Mouse (Mus musculus): Measurements from ENCODE around the gene Arhgdia. TPM values are rescaled to one million over a fixed set of nuclear protein-coding genes. Genes with fewer than 3 reads are reported as not detected.
"Not testable (repeated sequence)": the region's sequence is repeated elsewhere in the genome, so short reads cannot be mapped to it uniquely, and the experiment has no call there.

The Arhgdia gene
- polyA plus RNA-seq, 1 experiment from 2014 or later = 422 TPM

DNA sequence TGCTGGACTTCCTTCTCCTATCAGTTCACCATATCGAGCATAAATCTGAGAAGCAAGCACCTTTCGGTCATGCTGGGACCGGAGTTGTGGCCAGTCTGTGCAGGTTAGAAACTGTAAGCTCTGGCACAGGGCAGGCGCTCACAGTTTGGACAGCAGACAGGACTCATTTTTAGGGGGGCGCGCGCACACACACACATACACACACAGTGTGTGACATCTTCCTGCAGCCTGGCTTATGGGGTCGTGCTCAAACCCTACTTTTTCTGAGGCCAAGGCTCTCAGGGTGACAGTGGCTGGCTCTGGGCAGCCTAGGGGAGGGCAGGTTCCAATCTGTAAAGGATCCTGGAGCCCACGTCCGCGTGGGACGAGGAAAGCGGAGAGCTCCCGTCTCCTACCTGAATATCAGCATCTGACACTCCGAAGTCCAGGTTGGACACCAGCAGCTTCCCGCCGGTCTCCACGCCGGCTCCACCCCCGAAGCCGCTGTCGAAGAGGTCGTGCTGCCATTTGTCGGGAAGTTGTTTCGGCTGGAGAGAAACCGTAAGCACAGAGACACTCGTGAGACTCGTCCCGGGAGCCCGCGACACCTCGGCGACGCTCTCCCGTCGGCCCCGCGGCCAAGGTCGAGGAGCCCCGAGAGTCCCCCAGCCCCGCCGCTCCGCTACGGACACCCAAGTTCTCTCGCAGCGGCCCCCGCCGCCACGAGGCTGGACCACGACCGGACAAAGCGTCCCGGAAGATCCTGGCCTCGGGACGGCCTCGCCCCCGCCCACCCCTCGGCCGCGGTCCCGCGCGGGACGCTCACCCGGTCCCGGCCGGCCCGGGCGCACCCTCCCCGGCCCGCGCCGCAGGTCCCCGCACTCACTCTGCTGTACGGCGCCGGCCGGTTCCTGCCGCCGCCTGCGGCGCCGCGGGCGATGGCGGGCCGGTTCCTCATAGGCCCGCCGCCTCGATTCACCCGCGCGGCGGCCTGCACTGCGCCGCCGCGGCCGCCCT is 16.1 kb upstream of the Arhgdia start:
- H3K27ac ChIP-seq (ENCODE audit: poor library complexity, severe bottlenecking) = peak overlapping the region; percentile 91
- peaks cover 62% of the 10 kb centered on the region for H3K36me3 ChIP-seq
- H3K27me3 ChIP-seq (replicated peaks) = no peaks in the 10 kb centered on the region
- WGBS = 5% methylated on average over 99 of the region's 99 CpGs
- H3K4me2 ChIP-seq = peak overlapping the region; percentile 100
- peaks cover 24% of the 10 kb centered on the region for H3K4me1 ChIP-seq (replicated peaks)
- H3K4me3 ChIP-seq = peak overlapping the region; percentile 100
- H3K9ac ChIP-seq = peak overlapping the region; percentile 100
- peak; percentile 49 for ATAC-seq (ENCODE audit: insufficient number of reproducible peaks, low FRiP score)
- H3K9me3 ChIP-seq (replicated peaks) = no peaks in the 10 kb centered on the region

DNA sequence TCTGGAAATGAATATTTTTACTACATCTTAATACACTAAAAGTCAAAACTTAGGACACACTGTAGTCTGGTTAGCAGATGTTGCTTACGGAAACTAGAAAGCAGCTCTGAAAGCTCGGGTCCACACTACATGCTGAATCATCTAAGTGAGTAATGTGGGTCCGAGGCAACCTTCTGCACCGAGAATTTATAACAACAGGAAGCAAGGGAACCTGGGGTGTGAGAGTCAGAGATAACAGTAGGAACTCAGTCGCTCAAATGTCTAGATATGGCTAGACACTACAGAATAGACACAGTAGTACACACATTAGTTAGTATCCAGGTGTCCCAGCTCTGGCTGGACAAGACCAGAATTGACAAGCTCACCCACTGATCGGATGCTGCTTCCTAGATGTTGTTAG is 7.1 kb upstream of the Arhgdia start:
- no peak for ATAC-seq (ENCODE audit: insufficient number of reproducible peaks, low FRiP score)
- no peak overlapping the region for H3K27ac ChIP-seq (ENCODE audit: poor library complexity, severe bottlenecking)
- WGBS = 78% methylated on average over 6 of the region's 6 CpGs
- no peaks in the 10 kb centered on the region for H3K4me1 ChIP-seq (replicated peaks)
- no peak overlapping the region for H3K4me2 ChIP-seq
- H3K9ac ChIP-seq = no peak overlapping the region
- no peaks in the 10 kb centered on the region for H3K27me3 ChIP-seq (replicated peaks)
- H3K9me3 ChIP-seq (replicated peaks) = no peaks in the 10 kb centered on the region; the same call in 1 of the 2 replicates
- peaks cover 92% of the 10 kb centered on the region for H3K36me3 ChIP-seq
- H3K4me3 ChIP-seq = no peak overlapping the region

DNA sequence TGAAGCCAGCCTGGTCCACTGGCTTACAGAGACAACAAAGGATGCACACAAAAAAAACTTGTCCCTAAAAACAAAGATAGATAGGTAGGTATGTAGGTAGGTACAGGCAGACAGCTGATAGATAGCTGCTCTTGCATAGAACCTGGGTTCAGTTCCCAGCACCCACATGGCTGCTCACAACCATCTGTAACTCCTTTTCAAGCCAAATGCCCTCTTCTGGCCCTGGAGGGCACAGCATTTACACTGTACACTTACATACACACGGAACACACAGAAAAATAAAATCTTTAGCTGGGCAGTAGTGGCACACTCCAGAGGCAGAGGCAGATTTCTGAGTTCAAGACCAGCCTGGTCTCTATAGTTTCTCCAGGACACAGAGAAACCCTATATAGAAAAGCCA is 2.5 kb upstream of the Arhgdia start:
- 92% methylated on average over 1 of the region's 1 CpGs for WGBS
- peaks cover 64% of the 10 kb centered on the region for H3K36me3 ChIP-seq
- peaks cover 24% of the 10 kb centered on the region for H3K4me1 ChIP-seq (replicated peaks)
- no peak overlapping the region for H3K4me3 ChIP-seq
- H3K27me3 ChIP-seq (replicated peaks) = no peaks in the 10 kb centered on the region
- H3K27ac ChIP-seq (ENCODE audit: poor library complexity, severe bottlenecking) = no peak overlapping the region
- no peak overlapping the region for H3K9ac ChIP-seq
- H3K9me3 ChIP-seq (replicated peaks) = no peaks in the 10 kb centered on the region; the same call in 1 of the 2 replicates
- no peak for ATAC-seq (ENCODE audit: insufficient number of reproducible peaks, low FRiP score)
- H3K4me2 ChIP-seq = no peak overlapping the region

DNA sequence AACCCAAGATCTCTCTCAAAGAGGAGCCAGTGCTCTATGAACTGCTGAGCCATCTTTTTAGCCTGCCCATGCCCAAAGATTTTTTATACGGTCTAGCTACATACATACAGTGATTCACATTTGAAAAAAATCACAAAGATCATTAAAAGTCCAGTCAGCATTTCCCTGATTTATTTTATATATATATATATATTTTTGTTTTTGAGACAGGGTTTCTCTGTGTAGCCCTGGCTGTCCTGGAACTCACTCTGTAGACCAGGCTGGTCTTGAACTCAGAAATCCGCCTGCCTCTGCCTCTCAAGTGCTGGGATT is 1.5 kb upstream of the Arhgdia start:
- not testable (repeated sequence) for H3K27ac ChIP-seq (ENCODE audit: poor library complexity, severe bottlenecking); H3K4me2 ChIP-seq; H3K4me3 ChIP-seq; H3K27me3 ChIP-seq (replicated peaks); H3K9ac ChIP-seq; ATAC-seq (ENCODE audit: insufficient number of reproducible peaks, low FRiP score); H3K9me3 ChIP-seq (replicated peaks)
- Histone ChIP-seq H3K36me3 (peaks cover 66% of the 10 kb centered on the region), H3K4me1 (replicated peaks) (peaks cover 30% of the 10 kb centered on the region)
- WGBS = 80% methylated on average over 2 of the region's 2 CpGs

DNA sequence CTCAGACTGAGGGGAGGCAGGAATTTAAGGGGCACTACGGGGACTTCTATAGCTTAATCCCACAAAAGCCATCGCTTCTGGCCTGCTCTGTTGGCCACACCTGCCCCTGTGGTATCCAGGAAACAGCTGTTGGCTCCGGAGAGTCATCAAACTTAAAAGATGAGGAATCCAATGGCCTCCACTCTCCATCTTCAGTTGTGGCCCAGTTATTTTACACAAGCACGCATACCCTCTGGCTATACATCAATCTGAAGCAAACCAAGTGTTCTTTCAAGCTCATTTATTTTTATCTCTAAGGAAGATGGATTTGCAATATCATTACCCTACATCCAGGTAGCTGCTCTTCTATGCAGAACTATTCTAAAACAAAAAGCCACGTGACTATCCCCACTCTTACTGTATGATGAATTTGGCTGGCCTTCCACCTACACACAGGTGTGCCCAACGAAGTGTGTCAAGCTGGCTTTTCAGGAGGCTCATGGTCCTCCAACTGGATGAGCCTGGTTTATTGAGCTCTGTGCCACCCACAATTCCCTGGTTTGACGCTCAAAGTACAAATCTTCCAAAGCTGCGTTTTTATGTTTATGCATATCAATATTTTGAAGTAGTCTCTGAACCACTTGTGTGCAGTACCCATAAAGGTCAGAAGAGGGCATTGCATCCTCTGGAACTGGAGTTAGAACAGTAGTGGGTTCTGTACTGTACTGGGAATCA is 1.0 kb upstream of the Arhgdia start:
- H3K4me3 ChIP-seq = peak overlapping the region; percentile 92
- WGBS = 72% methylated on average over 8 of the region's 8 CpGs
- H3K9ac ChIP-seq = peak overlapping the region; percentile 98; the same call in 1 of the 2 replicates
- H3K27me3 ChIP-seq (replicated peaks) = no peaks in the 10 kb centered on the region
- H3K9me3 ChIP-seq (replicated peaks) = no peaks in the 10 kb centered on the region; the same call in 1 of the 2 replicates
- H3K27ac ChIP-seq (ENCODE audit: poor library complexity, severe bottlenecking) = peak overlapping the region; percentile 93; the same call in 1 of the 2 replicates
- ATAC-seq (ENCODE audit: insufficient number of reproducible peaks, low FRiP score) = no peak
- H3K4me1 ChIP-seq (replicated peaks) = peaks cover 30% of the 10 kb centered on the region
- H3K36me3 ChIP-seq = peaks cover 66% of the 10 kb centered on the region
- H3K4me2 ChIP-seq = peak overlapping the region; percentile 91

DNA sequence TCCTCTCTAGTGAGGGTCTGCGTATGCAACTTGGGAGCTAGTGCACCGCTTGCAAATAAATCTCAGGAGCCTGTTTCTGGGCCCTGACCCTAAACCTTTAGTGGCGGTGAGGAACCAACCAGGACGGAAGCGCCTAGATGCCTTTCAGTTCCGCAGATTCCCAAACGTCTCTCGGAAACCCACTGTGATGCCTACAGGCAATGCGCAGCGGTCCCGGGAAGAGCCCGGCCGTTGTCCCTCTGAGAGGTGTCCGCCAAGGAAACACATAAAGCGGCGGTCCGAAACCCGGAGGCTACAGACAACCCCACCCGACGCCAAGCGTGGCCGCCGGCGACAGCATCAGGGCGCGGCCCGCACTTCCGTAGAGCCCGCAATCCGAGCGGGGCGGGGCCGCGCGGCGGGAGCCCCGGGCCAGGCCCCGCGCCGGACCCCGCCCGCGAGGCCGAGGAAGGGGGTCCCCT is 523 bp downstream of the Arhgdia start:
- Histone ChIP-seq H3K36me3 (peaks cover 59% of the 10 kb centered on the region), H3K4me1 (replicated peaks) (peaks cover 30% of the 10 kb centered on the region), H3K27me3 (replicated peaks) (no peaks in the 10 kb centered on the region), H3K4me3 (peak overlapping the region; percentile 92), H3K9ac (peak overlapping the region; percentile 98), H3K27ac (ENCODE audit: poor library complexity, severe bottlenecking) (peak overlapping the region; percentile 93), H3K4me2 (peak overlapping the region; percentile 91), H3K9me3 (replicated peaks) (no peaks in the 10 kb centered on the region; the same call in 1 of the 2 replicates)
- ATAC-seq (ENCODE audit: insufficient number of reproducible peaks, low FRiP score) = peak; percentile 76
- WGBS = 0% methylated on average over 44 of the region's 44 CpGs

DNA sequence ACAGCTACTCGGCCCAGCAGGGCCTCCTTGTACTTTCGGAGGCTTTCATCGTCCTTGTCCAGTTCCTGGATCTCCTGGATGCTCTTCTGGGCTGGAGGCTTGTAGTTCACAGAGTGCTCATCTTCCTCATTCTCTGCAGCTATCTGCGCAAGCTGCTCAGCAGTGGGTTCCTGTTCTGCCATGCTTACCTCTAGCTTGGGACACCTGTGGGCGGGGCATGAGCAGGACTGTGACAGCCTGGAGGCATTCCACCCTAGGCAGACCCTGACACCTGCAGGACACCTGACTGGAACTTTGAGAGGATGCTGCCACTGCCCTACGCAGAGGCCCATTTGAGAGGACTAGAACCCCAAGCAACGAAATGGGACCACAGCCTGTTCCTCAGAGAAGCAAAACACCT is 1.2 kb downstream of the Arhgdia start:
- Histone ChIP-seq H3K36me3 (peaks cover 51% of the 10 kb centered on the region), H3K27ac (ENCODE audit: poor library complexity, severe bottlenecking) (peak overlapping the region; percentile 93), H3K9me3 (replicated peaks) (no peaks in the 10 kb centered on the region; the same call in 1 of the 2 replicates), H3K27me3 (replicated peaks) (no peaks in the 10 kb centered on the region), H3K9ac (peak overlapping the region; percentile 98), H3K4me2 (peak overlapping the region; percentile 91), H3K4me1 (replicated peaks) (peaks cover 30% of the 10 kb centered on the region), H3K4me3 (peak overlapping the region; percentile 92)
- 55% methylated on average over 7 of the region's 7 CpGs for WGBS
- no peak for ATAC-seq (ENCODE audit: insufficient number of reproducible peaks, low FRiP score)

DNA sequence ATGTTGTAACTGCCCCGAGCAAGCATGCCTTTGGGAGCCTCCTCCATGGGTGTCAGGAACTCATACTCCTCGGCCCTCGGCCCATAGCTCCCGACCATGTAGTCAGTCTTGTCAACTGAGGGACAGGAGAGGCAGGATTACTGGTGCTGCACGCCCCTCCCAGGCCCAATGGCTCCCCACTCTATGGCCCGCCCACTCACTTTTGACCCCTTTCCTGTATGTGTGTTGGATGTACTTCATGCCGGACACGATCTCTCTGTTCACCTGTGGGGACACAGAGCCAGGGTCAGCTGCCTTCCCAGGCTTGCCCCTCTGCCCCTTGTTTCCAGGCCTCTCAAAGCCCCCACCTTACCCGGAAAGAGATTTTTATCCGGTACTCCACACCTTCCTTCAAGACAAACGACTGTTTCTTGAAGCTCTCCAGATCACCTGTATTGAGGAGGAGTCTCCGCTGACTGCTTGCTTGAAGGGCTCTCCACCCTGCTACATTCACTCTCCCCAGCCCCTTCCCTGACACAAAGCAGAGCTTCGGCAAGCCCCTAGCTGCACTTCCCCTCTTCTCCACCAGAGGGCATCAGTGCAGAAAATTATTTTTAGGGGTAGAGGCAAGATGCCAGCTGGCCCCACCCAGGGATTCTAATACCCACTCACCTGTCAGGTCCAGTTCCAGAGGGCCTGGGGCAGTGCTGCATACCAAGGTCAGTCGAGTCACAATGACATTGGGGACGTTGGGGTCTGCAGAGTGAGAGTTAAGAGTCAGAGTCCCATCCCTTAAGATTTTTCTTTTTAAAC is 1.9 kb downstream of the Arhgdia start:
- no peaks in the 10 kb centered on the region; the same call in 1 of the 2 replicates for H3K9me3 ChIP-seq (replicated peaks)
- H3K36me3 ChIP-seq = peaks cover 47% of the 10 kb centered on the region
- no peaks in the 10 kb centered on the region for H3K27me3 ChIP-seq (replicated peaks)
- 49% methylated on average over 15 of the region's 15 CpGs for WGBS
- peak overlapping the region; percentile 91 for H3K4me2 ChIP-seq
- H3K27ac ChIP-seq (ENCODE audit: poor library complexity, severe bottlenecking) = peak overlapping the region; percentile 93; the same call in 1 of the 2 replicates
- ATAC-seq (ENCODE audit: insufficient number of reproducible peaks, low FRiP score) = no peak
- H3K4me1 ChIP-seq (replicated peaks) = peaks cover 33% of the 10 kb centered on the region
- peak overlapping the region; percentile 98 for H3K9ac ChIP-seq
- peak overlapping the region; percentile 92 for H3K4me3 ChIP-seq

DNA sequence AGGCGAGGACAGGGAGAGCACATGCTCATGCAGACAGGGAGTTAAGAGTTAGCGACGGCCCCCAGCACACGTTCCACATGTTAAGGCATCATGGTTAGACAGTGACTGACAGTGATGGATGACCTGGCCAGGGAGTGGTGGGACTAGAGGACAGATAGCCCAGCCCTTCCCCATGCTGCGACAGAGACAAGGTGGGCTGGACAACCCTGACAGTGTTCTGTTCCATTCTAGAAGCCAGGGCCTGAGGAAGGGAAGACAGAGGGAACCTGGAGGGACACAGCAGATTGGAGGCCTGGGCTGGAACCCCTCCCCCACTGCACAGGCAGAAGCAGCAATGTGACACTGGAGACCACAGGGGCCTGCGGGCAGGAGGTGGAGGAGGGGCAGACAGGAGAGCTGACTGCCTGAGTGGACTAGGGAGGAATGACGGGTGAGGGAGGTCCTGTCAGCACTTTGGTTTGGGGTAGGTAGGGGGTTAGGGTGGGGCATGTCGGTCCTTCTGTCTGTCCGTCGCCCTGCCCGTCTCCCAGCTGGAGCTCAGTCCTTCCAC is 2.7 kb downstream of the Arhgdia start:
- Histone ChIP-seq H3K4me3 (no peak overlapping the region), H3K27me3 (replicated peaks) (no peaks in the 10 kb centered on the region), H3K4me1 (replicated peaks) (peaks cover 37% of the 10 kb centered on the region), H3K9ac (peak overlapping the region; percentile 98; the same call in 1 of the 2 replicates), H3K9me3 (replicated peaks) (no peaks in the 10 kb centered on the region), H3K4me2 (no peak overlapping the region), H3K36me3 (peaks cover 39% of the 10 kb centered on the region), H3K27ac (ENCODE audit: poor library complexity, severe bottlenecking) (no peak overlapping the region)
- 60% methylated on average over 11 of the region's 11 CpGs for WGBS
- ATAC-seq (ENCODE audit: insufficient number of reproducible peaks, low FRiP score) = no peak

DNA sequence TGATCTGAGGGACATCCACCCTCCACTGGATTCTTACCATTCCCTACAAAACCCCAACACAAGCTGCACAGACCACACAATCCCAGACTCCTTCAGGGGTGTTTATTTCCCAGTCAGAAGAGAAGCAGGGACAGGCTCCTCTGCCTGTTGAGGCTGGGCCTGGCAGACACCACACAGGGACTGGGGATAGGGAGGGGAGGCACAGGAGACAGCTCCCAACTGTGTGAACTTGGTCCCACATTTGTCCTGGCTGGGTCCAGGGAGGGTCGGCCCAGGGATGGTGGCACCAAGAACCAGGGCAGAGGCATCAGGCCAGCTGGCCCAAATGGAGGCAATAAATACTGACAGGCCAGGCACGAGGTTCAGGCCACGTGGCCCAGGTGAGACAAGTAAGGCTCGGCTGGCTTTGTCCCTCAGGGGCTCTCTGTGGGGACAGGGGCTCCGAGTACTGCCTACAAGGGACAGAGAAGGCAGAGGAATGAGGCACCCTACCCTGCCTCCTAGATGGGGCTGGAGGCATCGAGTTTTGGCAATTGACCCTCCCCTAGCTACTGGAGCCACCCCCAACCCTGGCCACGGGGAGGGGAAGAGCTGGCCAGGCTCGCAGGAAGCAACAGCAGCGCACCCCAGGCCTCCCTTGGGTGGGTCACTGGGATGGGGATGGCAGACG is 3.3 kb downstream of the Arhgdia start:
- Histone ChIP-seq H3K4me1 (replicated peaks) (peaks cover 37% of the 10 kb centered on the region), H3K4me3 (no peak overlapping the region), H3K9ac (0 out of 2 replicates have a peak overlapping the region, but pooled peaks have one; percentile 98), H3K27ac (ENCODE audit: poor library complexity, severe bottlenecking) (no peak overlapping the region), H3K36me3 (peaks cover 35% of the 10 kb centered on the region), H3K9me3 (replicated peaks) (no peaks in the 10 kb centered on the region), H3K4me2 (no peak overlapping the region), H3K27me3 (replicated peaks) (no peaks in the 10 kb centered on the region)
- no peak for ATAC-seq (ENCODE audit: insufficient number of reproducible peaks, low FRiP score)
- WGBS = 75% methylated on average over 10 of the region's 10 CpGs

Data from heart, embryonic 12.5 days (tissue).